Mouse (Mus musculus) thymus, adult 2 months (tissue): ENCODE results near the gene Eif4a3.

Source experiments
- CTCF ChIP-seq: fragments of 200-500 bp; IDR thresholded peaks from 2 replicates; pipeline ENCODE4 v1.5.1; 2012; ENCODE audit warnings: mild to moderate bottlenecking, control low read depth, low read length, moderate library complexity, borderline replicate concordance; ENCODE audit not compliant: control insufficient read depth, poor library complexity, insufficient read depth; ENCODE audit errors: extremely low read depth
- POLR2A ChIP-seq: fragments of 200-500 bp; IDR thresholded peaks from 2 replicates; pipeline ENCODE4 v1.6.1; 2012; ENCODE audit warnings: mild to moderate bottlenecking, low read length, control low read depth, moderate library complexity; ENCODE audit not compliant: control insufficient read depth, poor library complexity, insufficient read depth; ENCODE audit errors: extremely low read depth

DNA sequence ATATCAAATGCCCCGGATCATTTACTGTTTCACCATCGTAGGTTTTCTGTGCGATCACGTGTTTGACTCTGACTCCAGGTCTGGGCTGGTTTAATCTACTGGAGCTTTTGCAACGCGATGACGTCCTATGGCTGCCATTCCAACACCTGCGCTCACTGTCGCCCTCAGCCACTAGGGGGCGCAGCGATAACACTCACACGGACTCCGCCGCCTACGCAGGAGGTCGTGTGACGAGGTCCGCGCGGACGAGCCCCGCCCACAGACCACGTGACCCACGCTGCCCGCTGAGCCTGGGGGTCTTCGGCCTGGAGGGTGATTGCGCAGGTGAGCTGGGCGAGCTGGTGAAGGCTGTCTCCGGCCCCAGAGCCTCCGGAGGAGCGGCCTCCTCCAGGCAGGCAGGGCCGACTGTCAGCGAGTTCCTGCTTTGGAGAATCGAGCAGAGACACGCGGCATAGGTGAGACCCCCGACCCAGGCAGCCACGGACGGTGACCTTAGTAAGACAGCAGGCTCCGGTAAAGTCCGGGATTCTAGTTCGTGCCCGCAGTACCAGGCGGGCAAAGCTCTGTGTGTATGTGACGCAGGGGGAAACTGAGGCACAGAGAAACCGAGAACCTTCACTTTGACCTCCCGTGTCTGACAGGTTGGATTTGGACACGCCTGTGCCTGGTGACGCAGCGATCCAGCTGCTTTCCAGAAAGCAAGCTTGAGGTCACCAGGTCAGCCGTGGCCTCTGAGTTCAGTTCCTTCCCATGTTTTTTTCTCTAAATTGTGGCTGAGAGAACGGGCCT lies 31.9 kb downstream of the Eif4a3 start, which contains the start of gene Gaa:
- 0 out of 2 replicates have a peak, but pooled peaks have one; percentile 34 for TF ChIP-seq POLR2A
- TF ChIP-seq CTCF = peak; percentile 99
